Mouse (Mus musculus): Measurements from ENCODE around the gene Slc35b4. TPM values are rescaled to one million over a fixed set of nuclear protein-coding genes. Genes with fewer than 3 reads are reported as not detected.

Slc35b4 gene
- total RNA-seq, 2 experiments from 2014 or later = 42.1 to 42.7 TPM

DNA sequence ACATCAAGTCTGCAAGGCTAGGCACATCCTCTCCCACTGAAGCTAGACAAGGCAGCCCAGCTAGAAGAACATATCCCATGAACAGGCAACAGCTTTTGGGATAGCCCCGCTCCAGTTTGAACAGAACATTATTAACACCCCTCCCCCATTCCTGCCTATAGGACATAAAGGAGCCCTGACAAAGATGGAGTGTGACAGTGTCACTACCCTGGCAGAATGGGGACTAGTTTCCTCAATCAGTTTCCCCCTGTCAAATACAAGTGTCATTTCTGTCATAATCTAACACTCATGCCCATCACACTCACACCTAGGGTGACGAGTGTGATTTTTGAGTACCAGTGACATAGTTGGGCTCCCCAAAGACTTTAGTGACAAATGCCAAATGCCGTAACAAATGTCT, 28.9 kb downstream of the Slc35b4 start:
- DNase-seq (ENCODE audit: extremely low spot score in 1 of 2, low spot score in 2 of 2) = no peak
- intact Hi-C loops (cut with DNase I) = no loop called here

DNA sequence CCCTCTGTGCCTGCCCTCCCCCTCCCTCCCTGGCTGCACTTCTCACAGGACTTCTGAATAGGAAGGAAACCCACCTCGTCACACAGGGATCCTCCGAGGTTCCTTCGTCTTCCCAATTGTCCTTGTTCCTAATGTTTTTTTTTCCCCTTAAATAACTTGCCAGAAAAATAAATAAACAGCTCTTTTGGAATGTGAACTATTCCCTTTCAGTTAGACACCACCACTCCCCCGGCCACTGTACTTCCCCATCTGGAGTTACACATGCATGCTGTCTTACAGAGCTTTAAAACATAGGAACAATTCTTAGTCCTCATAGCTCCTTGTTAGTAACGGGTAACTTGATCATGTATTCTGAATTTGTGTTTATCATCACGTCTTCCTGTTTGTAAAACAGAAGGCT, 30.9 kb downstream of the Slc35b4 start:
- no peak for DNase-seq (ENCODE audit: extremely low spot score in 1 of 2, low spot score in 2 of 2)
- intact Hi-C loops (cut with DNase I) = no loop called here

DNA sequence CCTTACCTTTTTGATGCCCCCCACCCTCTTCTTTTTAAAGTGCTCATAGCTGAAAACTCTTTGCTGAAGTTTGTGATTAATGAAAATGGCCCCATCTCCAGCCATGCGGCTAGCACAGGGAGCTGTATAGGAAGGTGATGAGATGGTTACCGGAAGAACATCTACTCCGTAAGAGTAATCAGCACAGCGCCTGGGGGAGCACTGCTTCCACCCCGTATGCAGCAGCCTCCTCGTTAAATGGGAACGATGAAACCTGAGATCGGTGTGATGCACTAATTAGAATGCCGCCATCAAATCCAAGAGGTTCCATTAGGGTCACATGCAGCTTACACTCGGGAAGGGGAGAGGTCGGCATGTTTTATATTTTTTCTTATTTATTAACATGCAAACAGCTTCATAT, 34.0 kb downstream of the Slc35b4 start:
- DNase-seq (ENCODE audit: extremely low spot score in 1 of 2, low spot score in 2 of 2) = no peak
- intact Hi-C loops (cut with DNase I) = no loop called here

DNA sequence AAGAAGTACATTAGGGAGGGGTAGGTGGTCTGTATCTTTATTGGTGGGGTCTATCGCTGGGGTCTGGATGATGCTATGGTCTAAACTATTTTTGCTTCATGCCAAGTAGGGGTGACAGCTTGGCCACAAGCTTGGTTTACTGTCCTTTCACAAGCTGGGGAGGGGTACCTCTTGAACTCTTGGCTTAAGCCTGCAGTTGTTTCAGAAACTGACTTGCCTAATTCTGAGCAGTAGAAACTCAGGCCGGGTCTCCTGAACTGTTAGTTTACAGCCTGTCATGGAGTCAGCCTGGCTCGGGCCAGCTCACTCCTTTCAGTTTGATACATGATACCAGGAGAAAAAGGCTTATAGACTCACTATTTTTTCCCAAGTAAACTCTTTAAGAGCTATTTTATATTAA, 38.5 kb downstream of the Slc35b4 start:
- DNase-seq (ENCODE audit: extremely low spot score in 1 of 2, low spot score in 2 of 2) = no peak
- intact Hi-C loops (cut with DNase I) = no loop called here

DNA sequence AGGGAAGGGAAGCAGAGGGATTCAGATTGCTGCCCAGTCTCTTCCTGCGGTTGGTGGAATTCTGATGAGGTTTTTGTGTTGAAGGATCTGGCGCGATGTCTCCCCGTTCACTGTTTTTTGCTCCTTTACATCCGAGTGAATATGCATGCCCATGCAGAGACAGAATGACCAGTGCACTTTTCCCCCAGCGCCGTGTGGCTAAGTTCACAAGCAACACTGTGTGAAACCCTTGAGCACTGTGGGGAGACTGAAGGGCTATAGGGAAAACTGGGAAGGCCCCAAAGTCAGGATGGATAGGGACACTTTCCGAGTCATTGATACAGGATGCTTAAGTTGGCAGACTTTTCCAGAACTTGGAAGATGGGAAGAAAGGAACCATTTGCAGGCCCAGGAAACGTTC, 44.5 kb downstream of the Slc35b4 start:
- intact Hi-C loops (cut with DNase I) = no loop called here
- no peak for DNase-seq (ENCODE audit: extremely low spot score in 1 of 2, low spot score in 2 of 2)

DNA sequence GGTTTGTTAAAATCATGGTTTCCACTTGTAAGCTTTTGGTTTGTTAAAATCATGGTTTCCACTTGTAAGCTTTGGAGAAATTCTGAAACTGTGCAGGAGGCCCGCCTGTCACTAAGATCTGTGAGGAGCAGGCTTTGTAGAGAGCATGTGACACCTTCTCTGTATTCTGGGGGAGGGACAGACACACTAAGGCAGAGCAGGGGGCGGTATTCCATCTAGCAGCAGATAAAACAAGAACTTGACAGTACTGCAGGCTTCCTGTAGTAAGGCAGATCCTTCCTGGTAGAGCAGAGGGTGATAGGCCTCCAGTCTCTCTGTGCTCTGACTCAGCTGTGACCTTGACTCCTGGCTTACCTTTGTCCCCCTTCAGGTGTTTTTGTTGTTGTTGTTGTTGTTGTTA, 47.6 kb downstream of the Slc35b4 start:
- intact Hi-C loops (cut with DNase I) = no loop called here
- DNase-seq (ENCODE audit: extremely low spot score in 1 of 2, low spot score in 2 of 2) = no peak

DNA sequence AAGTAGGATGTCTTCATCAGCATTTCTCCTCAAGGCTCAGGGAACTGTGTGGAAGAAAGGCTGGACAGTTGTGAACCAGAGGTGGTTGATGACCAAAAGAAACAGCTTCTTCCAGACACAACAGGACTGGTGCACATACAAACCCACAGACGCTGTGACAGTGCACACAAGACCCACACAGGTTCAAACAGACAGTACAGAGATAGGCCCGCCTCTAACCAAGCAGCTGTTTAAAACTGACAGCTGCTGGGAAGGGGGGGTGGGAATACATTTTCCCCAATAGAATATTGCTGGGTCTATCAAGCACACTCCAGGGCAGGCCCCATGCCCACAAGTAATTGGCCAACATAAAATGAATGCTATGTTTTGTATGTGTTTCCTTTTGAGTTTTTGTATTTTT, 52.5 kb downstream of the Slc35b4 start:
- intact Hi-C loops (cut with DNase I) = no loop called here
- no peak for DNase-seq (ENCODE audit: extremely low spot score in 1 of 2, low spot score in 2 of 2)

DNA sequence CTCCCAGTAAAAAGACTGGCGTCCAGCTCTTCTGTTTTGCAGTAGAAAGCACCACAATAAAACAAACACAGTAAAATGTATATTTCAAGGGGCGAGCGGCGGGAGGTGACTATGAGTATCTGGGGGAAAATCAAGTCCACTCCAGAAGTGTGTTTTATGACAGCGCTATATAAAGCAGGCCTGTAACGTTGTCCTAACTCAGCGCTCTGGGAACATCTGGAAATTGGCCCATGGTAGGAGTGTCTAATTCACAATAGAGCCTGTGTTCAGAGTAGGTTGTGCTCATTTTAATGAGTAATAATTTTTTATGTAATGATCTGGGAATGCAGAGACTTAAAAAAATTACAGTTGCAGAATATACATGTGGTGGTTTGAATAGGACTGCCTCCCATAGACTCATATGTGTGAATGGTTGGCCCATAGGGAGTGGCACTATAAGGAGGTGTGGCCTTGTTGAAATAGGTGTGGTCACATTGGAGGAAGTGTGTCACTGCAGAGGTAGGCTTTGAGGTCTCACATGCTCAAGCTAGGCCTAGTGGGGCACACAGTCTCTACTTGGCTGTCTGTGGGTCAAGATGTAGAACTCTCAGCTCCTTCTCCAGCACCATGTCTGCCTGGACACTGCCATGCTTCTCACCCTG, 60.0 kb downstream of the Slc35b4 start:
- no peak for DNase-seq (ENCODE audit: extremely low spot score in 1 of 2, low spot score in 2 of 2)
- intact Hi-C loops (cut with DNase I) = no loop called here

DNA sequence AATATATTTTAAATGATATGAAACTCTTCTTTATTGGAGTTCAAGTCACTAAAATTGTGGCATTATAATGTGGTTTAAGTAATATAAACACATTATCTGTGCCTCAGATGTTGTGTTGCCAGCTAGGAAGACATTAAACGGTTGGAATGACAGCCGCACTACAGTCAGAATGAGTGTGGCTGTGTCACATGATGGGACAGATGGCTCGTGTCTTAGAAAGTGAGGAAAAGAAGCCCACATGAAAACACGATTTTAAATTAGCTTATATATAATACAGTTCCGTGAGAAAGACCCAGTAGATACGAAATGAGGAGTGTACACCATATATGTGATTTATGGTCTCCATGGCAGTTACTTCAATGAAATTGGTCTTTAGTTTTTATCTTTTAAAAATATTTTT, 65.5 kb downstream of the Slc35b4 start:
- intact Hi-C loops (cut with DNase I) = no loop called here
- no peak for DNase-seq (ENCODE audit: extremely low spot score in 1 of 2, low spot score in 2 of 2)

DNA sequence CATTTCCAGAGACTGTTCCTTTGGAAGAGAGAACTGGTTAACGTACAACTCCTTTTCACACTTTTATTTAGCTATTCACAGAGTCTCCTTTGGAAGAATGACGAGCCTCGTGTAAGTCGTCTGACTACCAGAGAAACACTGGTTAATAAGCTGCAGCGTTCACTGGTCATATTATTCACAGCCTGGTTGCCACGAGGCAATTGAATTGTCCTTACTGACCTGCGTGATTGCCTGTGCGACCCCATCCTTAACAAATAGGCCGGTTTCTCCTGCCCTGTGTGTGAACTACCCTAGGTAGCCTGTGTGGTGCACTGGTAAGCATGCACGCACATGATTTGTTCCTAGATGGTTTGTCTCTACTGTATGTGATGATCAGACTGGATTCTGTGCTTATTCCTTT, 66.3 kb downstream of the Slc35b4 start:
- DNase-seq (ENCODE audit: extremely low spot score in 1 of 2, low spot score in 2 of 2) = no peak
- intact Hi-C loops (cut with DNase I) = no loop called here

Other genes starting within 250 kb of the Slc35b4 start
- gene Lrguk, start 147.7 kb downstream of the Slc35b4 start, total RNA-seq (2021) = 1 to 10 TPM; 3.4 to 3.7 TPM
- gene Akr1b3, start 140.4 kb upstream of the Slc35b4 start, total RNA-seq (2021) = 10 to 100 TPM; 57.2 to 60.9 TPM
- gene Akr1b8, start 177.0 kb upstream of the Slc35b4 start, total RNA-seq (2021) = 1 to 10 TPM in 1 of 2 experiments, under 1 TPM in 1; 0.84 to 1.1 TPM
- gene Akr1b10, start 207.1 kb upstream of the Slc35b4 start, total RNA-seq (2021) = 10 to 100 TPM; 15.6 to 15.7 TPM
- not detected for gene Akr1b7, start 235.2 kb upstream of the Slc35b4 start, total RNA-seq (2021)